Mouse (Mus musculus) stomach, postnatal 0 days (tissue): ENCODE results near the gene Bahcc1. TPM values are rescaled to one million over a fixed set of nuclear protein-coding genes. Genes with fewer than 3 reads are reported as not detected.

Experiments used
- ATAC-seq: fragments of 200-750 bp; cut with Nextera tagmentation; 2 replicates; pipeline ENCODE4 v1.8.0; 2017; ENCODE audit not compliant: low FRiP score, low TSS enrichment
- DNase-seq: peaks from one replicate; pipeline ENCODE4 v3.0.0-alpha.2; 2016; ENCODE audit warnings: low spot score
- H3K27ac ChIP-seq: fragments of 300-500 bp; sonication (generic); replicated peaks from 2 replicates; pipeline ENCODE4 v1.5.1; 2014; ENCODE audit warnings: mild to moderate bottlenecking, control low read depth
- H3K27me3 ChIP-seq: fragments of 300-500 bp; sonication (generic); 2 replicates; pipeline ENCODE4 v1.6.1; 2014; ENCODE audit warnings: low read length; ENCODE audit not compliant: control insufficient read depth, insufficient read depth
- H3K36me3 ChIP-seq: fragments of 300-500 bp; sonication (generic); 2 replicates; pipeline ENCODE4 v1.6.1; 2014; ENCODE audit warnings: low read length, mixed read lengths; ENCODE audit not compliant: control insufficient read depth, insufficient read depth
- H3K4me1 ChIP-seq: fragments of 300-500 bp; sonication (generic); replicated peaks from 2 replicates; pipeline ENCODE4 v1.6.1; 2014; ENCODE audit warnings: antibody characterized with exemption; ENCODE audit not compliant: control insufficient read depth, insufficient read depth
- H3K4me2 ChIP-seq: fragments of 300-500 bp; sonication (generic); replicated peaks from 2 replicates; pipeline ENCODE4 v1.6.1; 2014; ENCODE audit warnings: low read depth, mild to moderate bottlenecking, control low read depth, moderate library complexity
- H3K4me3 ChIP-seq: fragments of 300-500 bp; sonication (generic); 2 replicates; pipeline ENCODE4 v1.5.1; 2014; ENCODE audit warnings: low read depth, low read length, control low read depth
- H3K9ac ChIP-seq: fragments of 300-500 bp; sonication (generic); 2 replicates; pipeline ENCODE4 v1.6.1; 2014; ENCODE audit warnings: mild to moderate bottlenecking, low read length, control low read depth, mixed read lengths
- H3K9me3 ChIP-seq: fragments of 300-500 bp; sonication (generic); 2 replicates; pipeline ENCODE4 v1.6.1; 2016; ENCODE audit warnings: low read length; ENCODE audit not compliant: control insufficient read depth
- CTCF ChIP-seq: IDR thresholded peaks from 2 replicates; pipeline ENCODE4 v1.5.1; 2016; ENCODE audit warnings: antibody characterized with exemption, low read depth, mild to moderate bottlenecking, moderate library complexity
- EP300 ChIP-seq: optimal IDR thresholded peaks from 2 replicates; pipeline ENCODE3; 2016; ENCODE audit warnings: antibody characterized with exemption
- WGBS: fragments of 180-500 bp; shearing (Covaris S2); extraction: QIAGEN DNeasy Blood & Tissue Kit; methylation state at CpG from one replicate; pipeline ENCODE4 v1.1.7; 2014; 5-methylcytosine and 5-hydroxymethylcytosine counted together
- polyA plus RNA-seq: library from polyadenylated mRNA; unstranded; fragments of >200 nt; fragmentation: Nextera tagmentation; extraction: Ambion mirVana; gene quantifications from 2 replicates; pipeline ENCODE4 v1.2.1, GENCODE M21; 2015

Gene Bahcc1
- polyA plus RNA-seq, 1 experiment from 2014 or later, result 2.7 TPM

GRCm38 (mm10) chr11:120189459-120190312 lies 43.1 kb upstream of the Bahcc1 start:
- DNase-seq, result peak; percentile 100
- peaks cover 11% of the 10 kb centered on the region for H3K4me1 ChIP-seq
- peak overlapping the region; percentile 98 for H3K4me2 ChIP-seq
- H3K4me3 ChIP-seq, result peak overlapping the region; percentile 91
- under 1% methylated on average over 64 of the region's 68 CpGs for WGBS
- no peaks in the 10 kb centered on the region for H3K36me3 ChIP-seq
- no peaks in the 10 kb centered on the region for H3K27me3 ChIP-seq
- ATAC-seq, result peak; percentile 94
- H3K9me3 ChIP-seq, result no peaks in the 10 kb centered on the region
- H3K27ac ChIP-seq, result peak overlapping the region; percentile 96
- TF ChIP-seq EP300, result no peak
- peak; percentile 8; the same call in 1 of the 2 replicates for TF ChIP-seq CTCF
- peak overlapping the region; percentile 91 for H3K9ac ChIP-seq

- 44% methylated on average over 14 of the region's 14 CpGs for WGBS
- no peak for DNase-seq
- TF ChIP-seq CTCF, result peak; percentile 2; the same call in 1 of the 2 replicates
- TF ChIP-seq EP300, result no peak
- Histone ChIP-seq H3K4me3 (peak overlapping the region; percentile 91), H3K36me3 (no peaks in the 10 kb centered on the region), H3K27ac (peak overlapping the region; percentile 78), H3K27me3 (no peaks in the 10 kb centered on the region), H3K4me1 (peaks cover 4% of the 10 kb centered on the region), H3K9ac (peak overlapping the region; percentile 49), H3K4me2 (peak overlapping the region; percentile 98), H3K9me3 (no peaks in the 10 kb centered on the region)
- ATAC-seq, result no peak
These were observed 42.0 kb upstream of the Bahcc1 start for GRCm38 (mm10) chr11:120190526-120191412.

DNA sequence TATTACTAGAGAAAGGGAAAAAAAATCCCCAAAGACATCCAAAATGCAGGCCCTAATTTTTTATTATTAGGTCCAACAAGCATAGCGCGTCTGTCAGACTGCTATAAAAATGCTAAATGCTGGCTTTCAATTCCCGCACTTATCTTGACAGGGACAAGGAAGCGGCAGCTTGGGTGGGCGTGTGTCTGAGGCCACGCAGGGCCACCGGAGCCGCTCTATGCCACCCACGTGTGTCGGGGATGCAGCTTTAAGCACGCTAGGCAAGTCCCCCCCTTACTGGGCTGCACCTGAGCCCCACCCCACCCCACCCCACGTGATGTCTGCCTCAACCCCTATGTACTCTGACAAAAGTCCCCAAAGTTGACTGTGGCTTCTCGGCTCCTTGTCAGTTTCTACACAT lies 33.9 kb upstream of the Bahcc1 start:
- H3K27me3 ChIP-seq, result no peaks in the 10 kb centered on the region
- ATAC-seq, result no peak
- no peak overlapping the region for H3K27ac ChIP-seq
- H3K4me3 ChIP-seq, result no peak overlapping the region
- no peaks in the 10 kb centered on the region for H3K36me3 ChIP-seq
- WGBS, result 31% methylated on average over 13 of the region's 13 CpGs
- DNase-seq, result no peak
- TF ChIP-seq CTCF (no peak), EP300 (no peak)
- H3K9me3 ChIP-seq, result no peaks in the 10 kb centered on the region
- no peak overlapping the region for H3K4me2 ChIP-seq
- H3K4me1 ChIP-seq, result no peaks in the 10 kb centered on the region
- H3K9ac ChIP-seq, result no peak overlapping the region

- Histone ChIP-seq H3K27me3 (no peaks in the 10 kb centered on the region), H3K4me1 (no peaks in the 10 kb centered on the region), H3K9ac (no peak overlapping the region), H3K4me2 (no peak overlapping the region), H3K9me3 (no peaks in the 10 kb centered on the region), H3K4me3 (no peak overlapping the region), H3K36me3 (no peaks in the 10 kb centered on the region), H3K27ac (no peak overlapping the region)
- no peak for ATAC-seq
- TF ChIP-seq EP300, result no peak
- no peak for TF ChIP-seq CTCF
- 63% methylated on average over 7 of the region's 7 CpGs for WGBS
- no peak for DNase-seq
These were observed 33.0 kb upstream of the Bahcc1 start for GRCm38 (mm10) chr11:120199766-120200165.

DNA sequence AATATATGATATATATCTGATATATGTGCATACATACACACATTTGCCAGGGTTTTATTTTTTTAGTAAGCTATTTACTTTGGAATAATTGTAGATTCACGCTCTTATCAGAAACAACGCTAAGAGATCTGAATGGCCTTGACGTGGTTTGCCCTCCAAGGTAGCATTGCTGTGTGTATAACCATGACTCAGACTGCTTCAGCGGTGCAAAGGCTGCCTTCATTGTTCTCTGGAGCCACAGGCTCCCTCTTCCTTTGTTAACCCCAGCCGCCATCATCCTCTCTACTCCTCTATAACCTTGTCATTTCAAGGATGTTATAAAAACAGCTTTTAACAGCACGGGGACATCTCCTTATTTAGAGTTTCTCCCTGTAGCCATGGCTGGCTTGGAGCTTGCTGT lies 32.1 kb upstream of the Bahcc1 start:
- no peak overlapping the region for H3K4me2 ChIP-seq
- DNase-seq (peak; percentile 41), ATAC-seq (peak; percentile 72; the same call in 1 of the 2 replicates)
- no peak overlapping the region for H3K9ac ChIP-seq
- no peaks in the 10 kb centered on the region for H3K36me3 ChIP-seq
- no peak overlapping the region for H3K4me3 ChIP-seq
- no peaks in the 10 kb centered on the region for H3K9me3 ChIP-seq
- no peak overlapping the region for H3K27ac ChIP-seq
- no peaks in the 10 kb centered on the region for H3K27me3 ChIP-seq
- no peaks in the 10 kb centered on the region for H3K4me1 ChIP-seq
- 52% methylated on average over 6 of the region's 6 CpGs for WGBS
- TF ChIP-seq EP300 (no peak), CTCF (no peak)
